In the genomic region with DNA sequence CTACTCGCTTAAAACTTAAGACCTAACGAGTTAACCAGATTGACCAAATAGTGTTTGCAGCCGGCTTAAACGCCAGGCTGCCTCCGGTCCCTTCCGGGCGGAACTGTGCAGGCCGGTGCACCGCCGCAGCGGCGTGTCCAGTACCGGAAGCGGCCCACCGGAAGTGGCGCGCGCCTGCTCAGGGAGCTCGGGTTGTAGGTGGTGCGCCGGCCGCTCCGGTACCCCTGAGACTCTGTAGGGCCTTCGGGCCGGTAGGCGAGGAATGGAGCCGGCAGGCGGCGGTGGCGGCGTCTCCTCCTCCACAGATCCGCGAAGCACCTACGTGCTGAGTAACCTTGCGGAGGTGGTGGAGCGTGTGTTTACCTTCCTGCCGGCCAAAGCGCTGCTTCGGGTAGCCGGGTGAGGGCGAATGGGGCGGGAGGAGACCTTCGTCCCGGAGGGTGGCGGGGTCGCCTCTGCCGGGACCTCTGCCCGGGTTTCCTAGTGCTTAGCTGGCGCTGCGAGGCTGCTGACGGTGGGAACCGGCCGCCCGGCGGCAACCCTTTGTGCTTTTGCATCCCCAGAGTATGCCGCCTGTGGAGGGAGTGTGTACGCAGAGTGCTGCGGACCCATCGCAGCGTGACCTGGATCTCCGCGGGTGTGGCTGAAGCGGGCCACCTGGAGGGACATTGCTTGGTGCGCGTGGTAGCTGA, we compare ENCODE assay signal across 8 mouse cellular contexts. TPM values are rescaled to one million over a fixed set of nuclear protein-coding genes. Genes with fewer than 3 reads are reported as not detected.
A peak's percentile ranks its signal among the peaks of the same experiment; 100 is the strongest.
DNase-seq lines count a peak whose midpoint lies in the region; ATAC-seq and TF ChIP-seq lines count a peak whose summit lies in the region.

A gene (plus strand): TSS at position 136 of the 692 bp plus-strand sequence.

- peak within 1 kb of the TSS; percentile 73 for H3K4me3 ChIP-seq in bone marrow, adult 2 months (replicated peaks; ENCODE audit: control insufficient read depth, low read depth, low read length)
- peak within 1 kb of the TSS; percentile 92 for H3K4me3 ChIP-seq in embryonic facial prominence, embryonic 14.5 days (ENCODE audit: low read depth, low read length)
- H3K4me3 ChIP-seq in heart, adult 2 months = peak within 1 kb of the TSS; percentile 73
- H3K4me3 ChIP-seq in kidney, adult 2 months (ENCODE audit: insufficient read depth, low read depth, low read length) = peak within 1 kb of the TSS; percentile 91
- peak within 1 kb of the TSS; percentile 82 for H3K4me3 ChIP-seq in limb, embryonic 14.5 days (replicated peaks; ENCODE audit: low read length)
- peak within 1 kb of the TSS; percentile 92 for H3K4me3 ChIP-seq in midbrain, embryonic 16.5 days (ENCODE audit: low read depth, low read length)
- peak within 1 kb of the TSS; percentile 85 for H3K4me3 ChIP-seq in spleen, adult 2 months (ENCODE audit: extremely low read depth, insufficient read depth, insufficient read length)

- DNase-seq in A20 (ENCODE audit: low read depth, low spot score) = peak; percentile 94
- DNase-seq in embryonic facial prominence, embryonic 14.5 days (ENCODE audit: low spot score) = peak; percentile 92
- DNase-seq in heart, adult 2 months = peak; percentile 89 to 91
- peak; percentile 92 for DNase-seq in kidney, adult 2 months
- DNase-seq in limb, embryonic 14.5 days (ENCODE audit: low spot score) = peak; percentile 86
- peak; percentile 41 to 77 for DNase-seq in spleen, adult 2 months (ENCODE audit: low read depth in 1 of 2, low spot score in 2 of 2)

- peak within 1 kb of the TSS; percentile 67 for H3K4me2 ChIP-seq in embryonic facial prominence, embryonic 14.5 days (ENCODE audit: low read depth, low read length)
- peak within 1 kb of the TSS; percentile 76 for H3K4me2 ChIP-seq in limb, embryonic 14.5 days (replicated peaks; ENCODE audit: low read depth, low read length, severe bottlenecking)
- H3K4me2 ChIP-seq in midbrain, embryonic 16.5 days (ENCODE audit: low read length) = peak within 1 kb of the TSS; percentile 84

- no peaks in the 10 kb centered on the region for H3K4me1 ChIP-seq in bone marrow, adult 2 months (ENCODE audit: control insufficient read depth, insufficient read depth, low read length)
- H3K4me1 ChIP-seq in embryonic facial prominence, embryonic 14.5 days (ENCODE audit: control insufficient read depth, insufficient read depth, low read length) = peaks cover 16% of the 10 kb centered on the region
- H3K4me1 ChIP-seq in heart, adult 2 months (ENCODE audit: control insufficient read depth, insufficient read depth, low read length) = peaks cover 6% of the 10 kb centered on the region
- H3K4me1 ChIP-seq in kidney, adult 2 months (ENCODE audit: control insufficient read depth, insufficient read depth, low read length) = peaks cover 20% of the 10 kb centered on the region; the same call in 1 of the 2 replicates
- H3K4me1 ChIP-seq in limb, embryonic 14.5 days (ENCODE audit: control insufficient read depth, insufficient read depth, low read length) = peaks cover 6% of the 10 kb centered on the region
- H3K4me1 ChIP-seq in midbrain, embryonic 16.5 days (ENCODE audit: control insufficient read depth, insufficient read depth, low read length) = peaks cover 27% of the 10 kb centered on the region
- H3K4me1 ChIP-seq in spleen, adult 2 months (ENCODE audit: control insufficient read depth, insufficient read depth, insufficient read length) = peaks cover 4% of the 10 kb centered on the region; the same call in 1 of the 2 replicates

- peak within 1 kb of the TSS; percentile 89 for H3K9ac ChIP-seq in embryonic facial prominence, embryonic 14.5 days (ENCODE audit: low read depth, low read length)
- peak within 1 kb of the TSS; percentile 97 for H3K9ac ChIP-seq in heart, adult 2 months (ENCODE audit: low read depth, low read length)
- H3K9ac ChIP-seq in limb, embryonic 14.5 days (ENCODE audit: low read depth, low read length, severe bottlenecking) = peak within 1 kb of the TSS; percentile 85
- peak within 1 kb of the TSS; percentile 97 for H3K9ac ChIP-seq in midbrain, embryonic 16.5 days (ENCODE audit: low read depth, low read length)

- intact Hi-C loops in heart, adult 2 months (cut with DNase I) = loop anchor here (2.0 to 5.0 kb wide), 3 partner anchors 16 to 103 kb away; no protein-coding TSS in a partner anchor

- WGBS in bone marrow, adult 2 months = under 1% methylated on average over 65 of the region's 65 CpGs
- WGBS in embryonic facial prominence, embryonic 14.5 days = under 1% methylated on average over 37 of the region's 65 CpGs
- WGBS in heart, adult 2 months = 1% methylated on average over 65 of the region's 65 CpGs
- under 1% methylated on average over 65 of the region's 65 CpGs for WGBS in kidney, adult 2 months
- 0% methylated on average over 51 of the region's 65 CpGs for WGBS in limb, embryonic 14.5 days
- under 1% methylated on average over 62 of the region's 65 CpGs for WGBS in midbrain, embryonic 16.5 days
- WGBS in spleen, adult 2 months = under 1% methylated on average over 65 of the region's 65 CpGs

- H3K27ac ChIP-seq in bone marrow, adult 2 months (ENCODE audit: control insufficient read depth, insufficient read depth, low read depth, low read length, poor library complexity) = peak within 1 kb of the TSS; percentile 76
- H3K27ac ChIP-seq in embryonic facial prominence, embryonic 14.5 days (replicated peaks; ENCODE audit: low read depth, low read length) = peak within 1 kb of the TSS; percentile 84
- H3K27ac ChIP-seq in heart, adult 2 months = peak within 1 kb of the TSS; percentile 73
- H3K27ac ChIP-seq in kidney, adult 2 months (ENCODE audit: insufficient read depth, low read depth, low read length) = peak within 1 kb of the TSS; percentile 89
- peak within 1 kb of the TSS; percentile 78 for H3K27ac ChIP-seq in limb, embryonic 14.5 days (replicated peaks; ENCODE audit: low read depth, low read length)
- peak within 1 kb of the TSS; percentile 84 for H3K27ac ChIP-seq in midbrain, embryonic 16.5 days (ENCODE audit: low read length)
- H3K27ac ChIP-seq in spleen, adult 2 months (ENCODE audit: insufficient read depth, low read length) = peak within 1 kb of the TSS; percentile 84

- 0 out of 2 replicates have a peak, but pooled peaks have one; percentile 0 for TF ChIP-seq CTCF in bone marrow, adult 2 months (IDR thresholded peaks at IDR 0.05; ENCODE audit: control insufficient read depth, insufficient read depth, low read length)
- peak; percentile 52 for TF ChIP-seq CTCF in heart, adult 2 months (IDR thresholded peaks at IDR 0.05)
- TF ChIP-seq CTCF in kidney, adult 2 months (conservative IDR thresholded peaks at IDR 0.05; ENCODE audit: insufficient read depth, insufficient read length, low read depth, low read length) = no peak
- TF ChIP-seq CTCF in spleen, adult 2 months (IDR thresholded peaks at IDR 0.05; ENCODE audit: extremely low read depth, insufficient read depth, insufficient read length, insufficient replicate concordance) = no peak

- peak; percentile 72; the same call in 1 of the 2 replicates for TF ChIP-seq POLR2A in bone marrow, adult 2 months (IDR thresholded peaks at IDR 0.05; ENCODE audit: borderline replicate concordance, control insufficient read depth, low read depth, low read length)
- peak; percentile 80 for TF ChIP-seq POLR2A in heart, adult 2 months (IDR thresholded peaks at IDR 0.05; ENCODE audit: insufficient read depth, low read depth, low read length)
- TF ChIP-seq POLR2A in kidney, adult 2 months (IDR thresholded peaks at IDR 0.05; ENCODE audit: low read depth, low read length) = peak; percentile 51
- peak; percentile 57; the same call in 1 of the 2 replicates for TF ChIP-seq POLR2A in limb, embryonic 14.5 days (IDR thresholded peaks at IDR 0.05; ENCODE audit: borderline replicate concordance, extremely low read depth, insufficient read depth, insufficient read length)
- TF ChIP-seq POLR2A in spleen, adult 2 months (IDR thresholded peaks at IDR 0.05; ENCODE audit: low read depth, low read length) = peak; percentile 64

- H3K36me3 ChIP-seq in embryonic facial prominence, embryonic 14.5 days (ENCODE audit: control insufficient read depth, insufficient read depth, low read length) = peaks cover 18% of the 10 kb centered on the region; the same call in 1 of the 2 replicates
- H3K36me3 ChIP-seq in heart, adult 2 months (ENCODE audit: control insufficient read depth, insufficient read depth, low read length) = peaks cover 23% of the 10 kb centered on the region
- no peaks in the 10 kb centered on the region; the same call in 1 of the 2 replicates for H3K36me3 ChIP-seq in kidney, adult 2 months (ENCODE audit: control insufficient read depth, insufficient read depth, low read length)
- H3K36me3 ChIP-seq in limb, embryonic 14.5 days (ENCODE audit: control insufficient read depth, insufficient read depth, low read length) = peaks cover 10% of the 10 kb centered on the region
- peaks cover 2% of the 10 kb centered on the region for H3K36me3 ChIP-seq in midbrain, embryonic 16.5 days (ENCODE audit: control insufficient read depth, insufficient read depth, low read length)
- peaks cover 8% of the 10 kb centered on the region for H3K36me3 ChIP-seq in spleen, adult 2 months (ENCODE audit: control insufficient read depth, insufficient read depth, low read length)

- peak; percentile 99 for ATAC-seq in embryonic facial prominence, embryonic 14.5 days (ENCODE audit: low read depth)
- ATAC-seq in limb, embryonic 14.5 days (ENCODE audit: low FRiP score, low read depth) = peak; percentile 97
- ATAC-seq in midbrain, embryonic 16.5 days = peak; percentile 100

- peaks cover 7% of the 10 kb centered on the region for H3K79me2 ChIP-seq in heart, adult 2 months (replicated peaks; ENCODE audit: control insufficient read depth, insufficient read depth, low read length)

- peak; percentile 77; the same call in 1 of the 2 replicates for TF ChIP-seq EP300 in heart, adult 2 months (IDR thresholded peaks at IDR 0.05; ENCODE audit: insufficient read depth, low read depth, low read length)

- H3K27me3 ChIP-seq in embryonic facial prominence, embryonic 14.5 days (replicated peaks; ENCODE audit: control insufficient read depth, insufficient read depth, low read length) = no peaks in the 10 kb centered on the region
- no peaks in the 10 kb centered on the region for H3K27me3 ChIP-seq in heart, adult 2 months (ENCODE audit: control insufficient read depth, insufficient read depth, low read length)
- no peaks in the 10 kb centered on the region for H3K27me3 ChIP-seq in kidney, adult 2 months (replicated peaks; ENCODE audit: control insufficient read depth, insufficient read depth, low read length)
- no peaks in the 10 kb centered on the region for H3K27me3 ChIP-seq in limb, embryonic 14.5 days (ENCODE audit: control insufficient read depth, insufficient read depth, low read length)
- no peaks in the 10 kb centered on the region for H3K27me3 ChIP-seq in midbrain, embryonic 16.5 days (ENCODE audit: control insufficient read depth, insufficient read depth, low read depth, low read length)
- no peaks in the 10 kb centered on the region for H3K27me3 ChIP-seq in spleen, adult 2 months (ENCODE audit: control insufficient read depth, insufficient read depth, low read length)

- no peaks in the 10 kb centered on the region for H3K9me3 ChIP-seq in embryonic facial prominence, embryonic 14.5 days (ENCODE audit: control insufficient read depth, low read length)
- H3K9me3 ChIP-seq in limb, embryonic 14.5 days (ENCODE audit: control insufficient read depth, low read length) = no peaks in the 10 kb centered on the region
- H3K9me3 ChIP-seq in midbrain, embryonic 16.5 days (replicated peaks; ENCODE audit: control insufficient read depth, low read length, poor library complexity, severe bottlenecking) = no peaks in the 10 kb centered on the region

RNA-seq across cellular contexts. Expression of the gene that starts here (rescaled TPM):
- polyA plus RNA-seq in bone marrow, adult 2 months (2011; ENCODE audit: insufficient read depth, insufficient read length, low replicate concordance, missing spikeins) = 12.6 and 19.8 TPM in 2 replicates
- polyA plus RNA-seq in embryonic facial prominence, embryonic 14.5 days (2014; fragmentation: Nextera tagmentation; extraction: Ambion mirVana) = 41.9 and 49.6 TPM in 2 replicates
- total RNA-seq in heart, adult 2 months (2021) = 10 to 100 TPM; 31.4 to 34.7 TPM
- polyA plus RNA-seq in heart, adult 2 months (2012; rRNA removed) = 12.9 and 20.7 TPM in 2 replicates
- 26.4 and 27.7 TPM in 2 replicates for polyA plus RNA-seq in kidney, adult 2 months (2012; rRNA removed)
- polyA plus RNA-seq in limb, embryonic 14.5 days (2012; rRNA removed) = 23.6 and 27.2 TPM in 2 replicates
- polyA plus RNA-seq in limb, embryonic 14.5 days (2014; fragmentation: Nextera tagmentation; extraction: Ambion mirVana) = 47.6 and 50.2 TPM in 2 replicates
- 85.9 and 89.9 TPM in 2 replicates for polyA plus RNA-seq in midbrain, embryonic 16.5 days (2015; fragmentation: Nextera tagmentation; extraction: Ambion mirVana)
- polyA plus RNA-seq in spleen, adult 2 months (2012; rRNA removed) = 8.9 and 9.5 TPM in 2 replicates

Comparison
In these comparisons a context has a peak if more than half of its experiments do, and no peak if none do; other contexts are left out.
1. Peak in every context shown above with its lines: DNase-seq, ATAC-seq, H3K4me3 ChIP-seq and H3K27ac ChIP-seq.
2. CTCF ChIP-seq: peak in bone marrow, adult 2 months (single experiment) and heart, adult 2 months (single experiment); none in kidney, adult 2 months (single experiment) and spleen, adult 2 months (single experiment).